Mouse (Mus musculus): Measurements from ENCODE around the gene Hoxa7. TPM values are rescaled to one million over a fixed set of nuclear protein-coding genes. Genes with fewer than 3 reads are reported as not detected.
A peak's percentile ranks its signal among the peaks of the same experiment; 100 is the strongest.

Hoxa7 gene
- polyA plus RNA-seq, 1 experiment from 2014 or later, result not detected

- Histone ChIP-seq H3K9ac (replicated peaks) (no peak overlapping the region), H3K4me3 (replicated peaks) (no peak overlapping the region)
Measured at GRCm38 (mm10) chr6:52202362-52203120, 19.1 kb downstream of the Hoxa7 start.

GRCm38 (mm10) chr6:52201269-52201668 lies 20.4 kb downstream of the Hoxa7 start:
- Histone ChIP-seq H3K27me3 (peaks cover 100% of the 10 kb centered on the region), H3K4me2 (replicated peaks) (no peak overlapping the region), H3K36me3 (no peaks in the 10 kb centered on the region), H3K4me1 (replicated peaks) (peaks cover 10% of the 10 kb centered on the region), H3K4me3 (replicated peaks) (no peak overlapping the region), H3K9ac (replicated peaks) (no peak overlapping the region), H3K27ac (no peak overlapping the region), H3K9me3 (no peaks in the 10 kb centered on the region)
- ATAC-seq, result no peak
- WGBS, result 24% methylated on average over 1 of the region's 1 CpGs

More at GRCm38 (mm10) chr6:52202362-52203120, 19.1 kb downstream of the Hoxa7 start:
- Histone ChIP-seq H3K4me1 (replicated peaks) (peaks cover 10% of the 10 kb centered on the region), H3K9me3 (no peaks in the 10 kb centered on the region), H3K27ac (no peak overlapping the region), H3K27me3 (peaks cover 100% of the 10 kb centered on the region), H3K36me3 (no peaks in the 10 kb centered on the region), H3K4me2 (replicated peaks) (no peak overlapping the region)
- no peak for ATAC-seq
- WGBS, result 1% methylated on average over 22 of the region's 22 CpGs

- H3K27me3 ChIP-seq, result peaks cover 100% of the 10 kb centered on the region
- H3K9ac ChIP-seq (replicated peaks), result no peak overlapping the region
- H3K27ac ChIP-seq, result no peak overlapping the region
- no peaks in the 10 kb centered on the region for H3K36me3 ChIP-seq
- WGBS, result 6% methylated on average over 10 of the region's 10 CpGs
- no peaks in the 10 kb centered on the region for H3K9me3 ChIP-seq
- H3K4me2 ChIP-seq (replicated peaks), result no peak overlapping the region
- H3K4me3 ChIP-seq (replicated peaks), result no peak overlapping the region
- peaks cover 10% of the 10 kb centered on the region for H3K4me1 ChIP-seq (replicated peaks)
- no peak for ATAC-seq
Measured at GRCm38 (mm10) chr6:52200751-52201250, 20.9 kb downstream of the Hoxa7 start.

- Histone ChIP-seq H3K4me1 (replicated peaks) (peaks cover 10% of the 10 kb centered on the region), H3K9me3 (no peaks in the 10 kb centered on the region), H3K9ac (replicated peaks) (no peak overlapping the region), H3K27me3 (peaks cover 100% of the 10 kb centered on the region), H3K4me3 (replicated peaks) (no peak overlapping the region), H3K27ac (no peak overlapping the region), H3K36me3 (no peaks in the 10 kb centered on the region), H3K4me2 (replicated peaks) (no peak overlapping the region)
- ATAC-seq, result no peak
- 2% methylated on average over 30 of the region's 30 CpGs for WGBS
Measured at GRCm38 (mm10) chr6:52200073-52200750, 21.4 kb downstream of the Hoxa7 start.

- Histone ChIP-seq H3K27me3 (peaks cover 100% of the 10 kb centered on the region), H3K9ac (replicated peaks) (no peak overlapping the region), H3K4me2 (replicated peaks) (no peak overlapping the region), H3K9me3 (no peaks in the 10 kb centered on the region), H3K27ac (no peak overlapping the region), H3K36me3 (no peaks in the 10 kb centered on the region), H3K4me1 (replicated peaks) (no peaks in the 10 kb centered on the region), H3K4me3 (replicated peaks) (no peak overlapping the region)
- no peak for ATAC-seq
- under 1% methylated on average over 10 of the region's 10 CpGs for WGBS
Measured at GRCm38 (mm10) chr6:52197271-52197670, 24.4 kb downstream of the Hoxa7 start.

GRCm38 (mm10) chr6:52196811-52197210 lies 24.8 kb downstream of the Hoxa7 start:
- no peaks in the 10 kb centered on the region for H3K9me3 ChIP-seq
- H3K4me1 ChIP-seq (replicated peaks), result peaks cover 1% of the 10 kb centered on the region
- no peak overlapping the region for H3K4me2 ChIP-seq (replicated peaks)
- 2% methylated on average over 9 of the region's 9 CpGs for WGBS
- H3K9ac ChIP-seq (replicated peaks), result no peak overlapping the region
- no peak overlapping the region for H3K4me3 ChIP-seq (replicated peaks)
- H3K36me3 ChIP-seq, result no peaks in the 10 kb centered on the region
- peaks cover 100% of the 10 kb centered on the region for H3K27me3 ChIP-seq
- ATAC-seq, result no peak
- H3K27ac ChIP-seq, result no peak overlapping the region

- peaks cover 100% of the 10 kb centered on the region for H3K27me3 ChIP-seq
- H3K4me3 ChIP-seq (replicated peaks), result no peak overlapping the region
- WGBS, result 3% methylated on average over 10 of the region's 10 CpGs
- H3K9ac ChIP-seq (replicated peaks), result no peak overlapping the region
- no peak for ATAC-seq
- no peaks in the 10 kb centered on the region for H3K36me3 ChIP-seq
- no peak overlapping the region for H3K27ac ChIP-seq
- H3K4me2 ChIP-seq (replicated peaks), result no peak overlapping the region
- peaks cover 10% of the 10 kb centered on the region for H3K4me1 ChIP-seq (replicated peaks)
- no peaks in the 10 kb centered on the region for H3K9me3 ChIP-seq
Measured at GRCm38 (mm10) chr6:52194690-52195089, 27.0 kb downstream of the Hoxa7 start.

- WGBS, result 1% methylated on average over 41 of the region's 55 CpGs
- H3K27ac ChIP-seq, result no peak overlapping the region
Measured at GRCm38 (mm10) chr6:52191860-52192550, 29.6 kb downstream of the Hoxa7 start.

GRCm38 (mm10) chr6:52190906-52191810 lies 30.5 kb downstream of the Hoxa7 start, which contains the start of gene Hoxa4:
Gene Hoxa4 (minus strand): TSS chr6:52191753.
- WGBS, result under 1% methylated on average over 67 of the region's 102 CpGs
- no peaks in the 10 kb centered on the region for H3K36me3 ChIP-seq
- peak within 1 kb of the TSS; percentile 36 for H3K4me3 ChIP-seq (replicated peaks)
- peak within 1 kb of the TSS; percentile 54 for H3K4me2 ChIP-seq (replicated peaks)
- H3K27me3 ChIP-seq, result peaks cover 100% of the 10 kb centered on the region
- peaks cover 10% of the 10 kb centered on the region for H3K4me1 ChIP-seq (replicated peaks)
- no peak for ATAC-seq
- no peak within 1 kb of the TSS for H3K9ac ChIP-seq (replicated peaks)
- no peak within 1 kb of the TSS for H3K27ac ChIP-seq
- H3K9me3 ChIP-seq, result no peaks in the 10 kb centered on the region

More at GRCm38 (mm10) chr6:52191860-52192550, 29.6 kb downstream of the Hoxa7 start:
- no peak for ATAC-seq
- Histone ChIP-seq H3K4me3 (replicated peaks) (peak overlapping the region; percentile 36), H3K4me2 (replicated peaks) (peak overlapping the region; percentile 54), H3K9me3 (no peaks in the 10 kb centered on the region), H3K27me3 (peaks cover 100% of the 10 kb centered on the region), H3K36me3 (no peaks in the 10 kb centered on the region), H3K4me1 (replicated peaks) (peaks cover 10% of the 10 kb centered on the region), H3K9ac (replicated peaks) (no peak overlapping the region)

GRCm38 (mm10) chr6:52190410-52190809 lies 31.2 kb downstream of the Hoxa7 start:
- no peak for ATAC-seq
- H3K4me3 ChIP-seq (replicated peaks), result no peak overlapping the region
- H3K4me2 ChIP-seq (replicated peaks), result no peak overlapping the region
- H3K27ac ChIP-seq, result no peak overlapping the region
- no peak overlapping the region for H3K9ac ChIP-seq (replicated peaks)
- no peaks in the 10 kb centered on the region for H3K9me3 ChIP-seq
- under 1% methylated on average over 23 of the region's 23 CpGs for WGBS
- peaks cover 10% of the 10 kb centered on the region for H3K4me1 ChIP-seq (replicated peaks)
- H3K27me3 ChIP-seq, result peaks cover 100% of the 10 kb centered on the region
- no peaks in the 10 kb centered on the region for H3K36me3 ChIP-seq

- Histone ChIP-seq H3K9me3 (no peaks in the 10 kb centered on the region), H3K27ac (no peak overlapping the region), H3K4me1 (replicated peaks) (peaks cover 10% of the 10 kb centered on the region), H3K4me3 (replicated peaks) (no peak overlapping the region), H3K36me3 (no peaks in the 10 kb centered on the region), H3K9ac (replicated peaks) (no peak overlapping the region), H3K27me3 (peaks cover 100% of the 10 kb centered on the region), H3K4me2 (replicated peaks) (no peak overlapping the region)
- WGBS, result 5% methylated on average over 8 of the region's 8 CpGs
- ATAC-seq, result no peak
Measured at GRCm38 (mm10) chr6:52189909-52190308, 31.7 kb downstream of the Hoxa7 start.

Data from midbrain, embryonic 13.5 days (tissue).